In the genomic region with DNA sequence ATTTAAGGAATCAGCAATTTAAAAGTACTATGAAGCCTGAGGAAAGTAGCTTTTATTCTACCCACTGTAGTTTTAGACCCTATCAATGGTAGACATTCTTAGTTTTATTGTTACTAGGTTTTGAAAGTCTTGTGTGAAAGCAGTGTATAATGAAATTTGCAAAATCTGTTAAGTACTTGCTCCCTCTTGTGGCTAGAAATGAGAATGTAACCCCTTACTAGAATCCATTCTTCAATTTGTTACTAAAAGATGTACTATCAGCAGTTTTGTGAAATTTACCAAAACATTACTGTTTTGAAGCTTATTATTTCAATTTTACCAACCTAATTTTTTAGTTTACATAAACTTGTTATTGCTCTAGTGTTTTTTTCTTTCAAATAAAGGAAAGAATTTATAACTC, we compare ENCODE assay signal across 9 mouse cellular contexts. TPM values are rescaled to one million over a fixed set of nuclear protein-coding genes. Genes with fewer than 3 reads are reported as not detected.
DNase-seq lines count a peak whose midpoint lies in the region; ATAC-seq and TF ChIP-seq lines count a peak whose summit lies in the region.
"Had no signal": no experiment of that assay in that cellular context is flagged by ENCODE, and none has a peak within 500 bp of the region (broad histone marks: within the 10 kb centered on the region; RNA-seq: fewer than 3 reads in every experiment).

No protein-coding gene starts in this region.

- H3K27ac ChIP-seq in kidney, adult 2 months (ENCODE audit: insufficient read depth, low read depth, low read length) = no peak overlapping the region
- H3K27ac ChIP-seq in intestine, embryonic 16.5 days (ENCODE audit: low read length) = no peak overlapping the region
- H3K27ac ChIP-seq: hindbrain, embryonic 10.5 days had no signal

- peak; percentile 23; the same call in 1 of the 2 replicates for TF ChIP-seq CTCF in kidney, adult 2 months (conservative IDR thresholded peaks at IDR 0.05; ENCODE audit: insufficient read depth, insufficient read length, low read depth, low read length)

- H3K36me3 ChIP-seq in kidney, adult 2 months (ENCODE audit: control insufficient read depth, insufficient read depth, low read length) = no peaks in the 10 kb centered on the region
- H3K36me3 ChIP-seq in intestine, embryonic 16.5 days (ENCODE audit: control insufficient read depth, insufficient read depth, low read length) = no peaks in the 10 kb centered on the region
- H3K36me3 ChIP-seq: hindbrain, embryonic 10.5 days had no signal

- H3K9me3 ChIP-seq in intestine, embryonic 16.5 days (ENCODE audit: control insufficient read depth, low read length) = no peaks in the 10 kb centered on the region
- H3K9me3 ChIP-seq: hindbrain, embryonic 10.5 days had no signal

- no peaks in the 10 kb centered on the region for H3K27me3 ChIP-seq in kidney, adult 2 months (replicated peaks; ENCODE audit: control insufficient read depth, insufficient read depth, low read length)
- H3K27me3 ChIP-seq in intestine, embryonic 16.5 days (replicated peaks; ENCODE audit: control insufficient read depth, insufficient read depth, low read length) = no peaks in the 10 kb centered on the region

- DNase-seq in kidney, adult 2 months = peak; percentile 52
- DNase-seq in kidney, adult 18-20 months = no peak
- DNase-seq in A20 (ENCODE audit: low read depth, low spot score) = peak; percentile 72
- DNase-seq in MEL-GATA-1-ER (ENCODE audit: extremely low read depth, low read depth) = peak; percentile 48
- DNase-seq in hindlimb bud, embryonic 11.5 days (ENCODE audit: extremely low spot score, low read depth, low spot score) = peak; percentile 41
- no peak for DNase-seq in yolk sac, embryonic 10.5 days (ENCODE audit: low spot score)
- DNase-seq in adrenal gland, adult 18-20 months (ENCODE audit: low spot score in 2 of 2) = no peak

- TF ChIP-seq POLR2A in kidney, adult 2 months (IDR thresholded peaks at IDR 0.05; ENCODE audit: low read depth, low read length) = no peak

- no peak overlapping the region for H3K4me2 ChIP-seq in intestine, embryonic 16.5 days (ENCODE audit: low read depth, low read length)

- H3K4me1 ChIP-seq in kidney, adult 2 months (ENCODE audit: control insufficient read depth, insufficient read depth, low read length) = 0 out of 2 replicates have a peak, but pooled peaks cover 3% of the 10 kb centered on the region
- peaks cover 4% of the 10 kb centered on the region; the same call in 1 of the 2 replicates for H3K4me1 ChIP-seq in intestine, embryonic 16.5 days (ENCODE audit: control insufficient read depth, insufficient read depth, low read length)
- H3K4me1 ChIP-seq: hindbrain, embryonic 10.5 days had no signal

- H3K9ac ChIP-seq in intestine, embryonic 16.5 days (ENCODE audit: low read depth, low read length) = no peak overlapping the region

- no peak overlapping the region for H3K4me3 ChIP-seq in kidney, adult 2 months (ENCODE audit: insufficient read depth, low read depth, low read length)
- H3K4me3 ChIP-seq in intestine, embryonic 16.5 days (ENCODE audit: low read length) = no peak overlapping the region
- H3K4me3 ChIP-seq: hindbrain, embryonic 10.5 days had no signal

- no peak for ATAC-seq in intestine, embryonic 16.5 days

RNA-seq across cellular contexts. Expression of a gene that starts 27.2 kb away (rescaled TPM):
- 8.6 and 8.7 TPM in 2 replicates for polyA plus RNA-seq in kidney, adult 2 months (2012; rRNA removed)
- 12.2 and 18.6 TPM in 2 replicates for polyA plus RNA-seq in intestine, embryonic 16.5 days (2015; fragmentation: Nextera tagmentation; extraction: Ambion mirVana)
- total RNA-seq in adrenal gland, adult 18-20 months (2021) = 10 to 100 TPM; 27.1 to 27.4 TPM

RNA-seq across cellular contexts. Expression of a gene that starts 36.6 kb away (rescaled TPM):
- 8.7 and 11.5 TPM in 2 replicates for polyA plus RNA-seq in kidney, adult 2 months (2012; rRNA removed)
- polyA plus RNA-seq in intestine, embryonic 16.5 days (2015; fragmentation: Nextera tagmentation; extraction: Ambion mirVana) = 5.1 and 6.0 TPM in 2 replicates
- 10 to 100 TPM; 55.6 TPM for total RNA-seq in adrenal gland, adult 18-20 months (2021)

Comparison
In these comparisons a context has a peak if more than half of its experiments do, and no peak if none do; other contexts are left out.
1. DNase-seq: peak in kidney, adult 2 months (single experiment), A20 (single experiment), MEL-GATA-1-ER (single experiment) and hindlimb bud, embryonic 11.5 days (single experiment); none in kidney, adult 18-20 months (single experiment), yolk sac, embryonic 10.5 days (single experiment) and adrenal gland, adult 18-20 months (0 of 2).